Mouse (Mus musculus): ENCODE data around the gene Zfp185. TPM values are rescaled to one million over a fixed set of nuclear protein-coding genes. Genes with fewer than 3 reads are reported as not detected.

Gene Zfp185
- polyA plus RNA-seq, 1 experiment: 0.02 TPM

DNA sequence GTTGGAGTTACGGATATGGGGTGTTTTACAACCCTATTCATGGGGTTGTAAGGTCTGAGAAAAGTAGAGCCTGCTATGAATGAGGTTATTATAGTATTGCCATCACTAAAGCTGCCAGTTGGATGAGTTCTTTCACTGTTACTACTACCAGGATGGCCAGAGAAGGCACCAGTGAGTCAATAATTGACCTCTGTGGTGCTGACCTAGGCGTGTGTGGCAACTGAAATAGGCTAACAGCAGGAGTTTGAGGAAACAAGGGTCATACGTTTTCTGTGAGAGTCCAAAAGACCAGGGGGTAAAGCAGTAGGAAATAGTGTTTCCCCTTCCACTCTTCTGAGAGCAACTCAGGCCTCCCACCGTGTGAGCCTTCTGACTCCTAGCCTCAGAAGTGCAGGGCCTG lies 25.7 kb downstream of the Zfp185 start:
- TF ChIP-seq GATA1 (IDR thresholded peaks at IDR 0.05; ENCODE audit: low read length): no peak

DNA sequence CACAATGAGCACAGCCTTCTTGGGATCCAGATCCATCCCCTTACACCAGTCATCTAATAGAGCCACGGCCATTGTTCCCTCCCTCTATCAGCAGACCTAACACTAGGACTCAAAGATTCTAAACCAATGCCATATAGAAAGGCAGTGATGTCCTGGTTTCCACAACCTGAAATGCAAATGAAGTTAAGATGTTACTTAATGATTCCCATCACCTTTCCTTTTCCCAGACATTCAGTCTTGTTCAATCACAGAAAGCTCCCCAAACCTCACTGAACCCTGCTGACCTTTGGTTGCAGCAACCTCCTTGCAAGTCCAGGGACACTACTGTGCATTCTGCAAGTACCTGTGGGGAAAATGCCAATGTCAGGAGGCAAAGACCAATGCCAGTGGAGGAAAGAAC lies 49.9 kb downstream of the Zfp185 start, which contains the start of gene Pnma5:
Gene Pnma5, minus strand, starts transcription at position 101 of the 400 bp plus-strand sequence.
- TF ChIP-seq GATA1 (IDR thresholded peaks at IDR 0.05; ENCODE audit: low read length): no peak

DNA sequence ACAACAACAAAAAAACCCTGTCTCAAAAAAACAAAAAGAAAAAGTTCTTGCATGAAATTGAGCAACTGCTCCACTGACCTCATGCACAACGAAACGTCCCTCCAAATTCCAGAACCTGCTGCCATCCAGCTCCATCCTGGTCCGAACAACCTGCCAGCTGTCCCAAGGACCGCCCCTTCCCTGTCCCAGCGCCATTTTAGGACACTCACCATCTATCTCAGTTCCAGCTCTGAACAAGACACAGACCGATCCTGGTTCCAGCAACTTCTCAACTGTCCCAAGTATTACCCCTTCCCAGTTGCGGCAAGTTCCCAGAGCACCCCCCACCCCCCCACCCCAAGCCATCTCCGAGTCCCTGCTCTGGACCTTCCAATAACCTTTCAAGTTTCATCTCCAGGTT lies 51.7 kb downstream of the Zfp185 start:
- no peak for TF ChIP-seq GATA1 (IDR thresholded peaks at IDR 0.05; ENCODE audit: low read length)

DNA sequence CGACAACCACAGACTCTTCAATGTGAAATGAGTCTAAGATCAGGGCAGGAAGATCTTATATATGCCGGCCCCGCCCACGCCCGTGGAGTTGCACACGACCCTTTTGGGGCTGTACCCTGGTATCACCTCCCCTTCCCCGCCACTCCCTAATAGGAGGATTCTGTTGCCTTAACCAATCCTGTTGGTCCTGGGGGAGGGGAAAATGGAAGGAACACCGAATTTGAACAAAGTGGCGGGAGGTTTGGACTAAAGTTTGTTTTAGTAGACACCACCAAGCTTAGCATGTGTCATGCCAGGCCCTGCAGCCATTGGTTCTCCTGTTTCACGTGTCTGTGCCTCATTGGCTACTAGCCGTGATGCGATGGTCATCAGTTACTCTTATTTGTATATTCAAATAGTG lies 52.5 kb downstream of the Zfp185 start:
- TF ChIP-seq GATA1 (IDR thresholded peaks at IDR 0.05; ENCODE audit: low read length): no peak

DNA sequence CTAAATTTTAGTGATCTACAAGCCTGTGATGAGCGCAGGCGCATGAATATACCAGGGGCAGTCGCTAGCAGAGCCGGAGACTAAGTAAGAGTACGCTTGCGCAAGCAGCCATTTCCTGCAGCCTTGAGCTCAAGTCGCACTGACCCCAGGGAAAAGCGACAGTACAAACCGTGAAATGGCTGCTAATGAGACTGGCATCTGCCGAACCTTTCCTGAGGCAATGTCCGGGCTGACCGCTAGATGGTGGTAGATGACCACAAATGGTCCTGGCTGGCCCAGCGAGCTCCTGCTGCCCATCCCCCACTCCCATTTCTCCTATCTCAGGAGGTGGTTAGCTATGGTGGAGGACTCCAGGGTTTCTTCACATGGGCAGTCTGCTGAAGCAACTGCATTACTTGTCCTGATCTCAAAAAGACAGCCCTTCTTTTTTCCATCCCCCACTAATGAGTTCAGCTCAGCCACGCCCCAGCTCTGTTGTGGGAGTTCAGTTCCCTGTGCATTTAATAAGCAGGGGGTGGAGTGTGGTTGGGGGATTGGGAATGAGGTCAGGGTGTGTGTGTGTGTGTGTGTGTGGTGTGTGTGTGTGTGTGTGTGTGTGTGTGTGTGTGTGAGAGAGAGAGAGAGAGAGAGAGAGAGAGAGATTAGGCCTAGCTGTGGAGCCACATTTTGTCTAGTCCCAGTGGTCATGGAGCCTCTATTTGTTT lies 66.9 kb downstream of the Zfp185 start:
- TF ChIP-seq GATA1 (IDR thresholded peaks at IDR 0.05; ENCODE audit: low read length): no peak

DNA sequence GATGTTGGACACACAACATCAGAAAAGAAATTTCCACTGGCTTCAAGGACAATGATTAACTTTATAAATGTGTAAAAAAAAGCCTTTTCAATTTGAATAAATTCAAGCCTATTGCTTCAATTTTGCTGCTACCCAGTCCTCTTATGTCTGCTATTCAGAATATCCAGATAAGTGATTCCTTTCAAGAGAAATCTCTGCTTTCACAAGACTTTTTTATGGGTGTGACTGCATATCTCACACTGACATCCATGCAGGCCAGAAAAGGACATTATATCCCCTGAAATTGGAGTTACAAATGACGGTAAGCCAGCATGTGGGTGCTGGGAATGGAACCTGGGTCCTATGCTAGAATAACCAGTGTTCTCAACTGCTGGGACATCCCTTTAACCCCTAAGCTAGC lies 74.4 kb downstream of the Zfp185 start:
- TF ChIP-seq GATA1 (IDR thresholded peaks at IDR 0.05; ENCODE audit: low read length): no peak

DNA sequence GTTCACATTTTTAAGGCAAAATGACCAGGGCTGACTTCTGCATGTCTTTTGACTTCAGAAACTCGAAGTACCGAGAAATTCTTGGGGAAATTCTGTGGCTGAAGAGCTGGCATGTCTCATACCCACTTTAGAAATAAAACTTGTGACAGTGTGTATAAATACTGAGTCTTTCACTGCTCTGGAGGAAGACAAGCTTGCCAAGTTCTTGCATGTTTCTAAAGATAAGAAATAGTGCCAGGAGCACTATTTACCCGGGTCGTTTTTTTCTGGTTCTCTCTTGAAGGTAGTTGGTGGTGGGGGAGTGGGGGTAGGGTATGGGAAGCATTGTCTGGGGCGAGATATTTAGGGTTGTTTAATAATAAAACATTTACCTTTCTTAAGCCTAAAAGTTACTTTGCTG lies 75.2 kb downstream of the Zfp185 start:
- no peak for TF ChIP-seq GATA1 (IDR thresholded peaks at IDR 0.05; ENCODE audit: low read length)

DNA sequence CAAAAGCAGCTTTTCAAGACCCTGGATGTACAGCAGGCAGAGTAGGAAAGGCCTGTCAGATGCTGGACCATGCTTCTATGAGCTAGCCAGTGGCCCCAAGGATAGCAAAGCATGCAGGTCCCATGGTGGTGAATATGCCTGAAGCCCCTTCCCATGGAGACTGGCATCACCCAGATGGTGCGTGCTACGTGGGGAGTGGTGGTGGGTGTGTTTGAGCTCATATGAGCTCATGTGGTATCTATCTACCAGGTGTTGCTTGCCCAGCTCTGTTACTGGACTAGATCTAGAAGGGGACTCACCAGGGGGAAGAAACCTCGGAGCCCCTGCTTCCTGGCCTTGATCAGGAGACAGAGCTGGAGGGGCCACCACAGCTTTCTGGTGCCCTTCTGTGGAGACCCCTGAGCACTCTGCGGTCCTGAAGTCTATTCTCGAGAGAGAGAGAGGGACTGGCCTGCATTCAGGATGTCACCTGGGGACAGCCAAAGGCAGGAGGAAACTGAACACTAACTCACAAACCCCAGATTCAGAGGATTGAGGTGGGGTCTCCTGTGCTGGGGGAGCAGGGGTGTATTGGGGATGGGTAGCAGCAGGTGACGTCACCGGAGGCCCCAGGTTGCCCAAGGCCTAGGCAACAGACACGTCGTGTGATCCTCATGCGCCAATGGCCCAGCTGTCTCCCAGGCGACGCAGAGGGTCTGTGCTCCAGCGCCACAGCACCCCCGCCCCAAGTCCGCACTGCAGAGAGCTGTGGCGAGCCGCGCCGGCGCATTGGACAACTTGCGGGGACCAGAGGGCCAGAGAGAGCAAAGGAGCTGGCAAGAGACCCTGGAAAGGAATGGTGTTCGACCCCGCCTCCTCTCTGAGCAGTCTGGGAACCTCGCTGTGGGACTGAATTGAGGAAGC lies 76.6 kb downstream of the Zfp185 start:
- no peak for TF ChIP-seq GATA1 (IDR thresholded peaks at IDR 0.05; ENCODE audit: low read length)

DNA sequence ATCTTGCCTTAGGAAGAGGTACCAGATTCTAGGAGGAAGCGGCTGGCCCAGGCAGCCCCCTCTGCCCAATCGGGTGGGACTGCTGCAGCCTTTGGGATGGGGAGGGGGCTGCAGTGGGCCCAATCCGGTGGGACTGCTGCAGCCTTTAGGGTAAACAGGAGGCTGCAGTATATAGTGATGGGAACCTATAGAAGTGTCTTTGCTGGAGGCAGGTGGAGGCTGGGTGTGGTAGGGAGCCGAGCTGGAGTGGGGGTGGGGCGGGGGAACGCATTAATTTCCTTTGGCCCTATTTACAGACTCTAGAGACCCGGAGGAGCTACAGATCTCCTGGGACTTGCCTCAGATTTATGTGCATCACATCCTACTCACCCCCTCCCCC lies 77.3 kb downstream of the Zfp185 start, which contains the start of gene Pnma3:
Gene Pnma3, plus strand, starts transcription at position 373 of the 379 bp plus-strand sequence.
- no peak for TF ChIP-seq GATA1 (IDR thresholded peaks at IDR 0.05; ENCODE audit: low read length)

Other genes starting within 250 kb of the Zfp185 start
- not detected in 2 replicates for gene Gabrq, start 162.2 kb upstream of the Zfp185 start, polyA plus RNA-seq (2012)
- gene Cetn2, start 68.9 kb upstream of the Zfp185 start, polyA plus RNA-seq (2012): 1.5 and 2.4 TPM in 2 replicates
- gene Nsdhl, start 68.8 kb upstream of the Zfp185 start, polyA plus RNA-seq (2012): 1.4 and 2.1 TPM in 2 replicates
- 0.03 TPM in 1 of 2 replicates, not detected in the other for gene Pnma5, start 49.8 kb downstream of the Zfp185 start, polyA plus RNA-seq (2012)
- not detected in 2 replicates for gene Pnma3, start 77.4 kb downstream of the Zfp185 start, polyA plus RNA-seq (2012)
- gene Xlr4a, start 95.1 kb downstream of the Zfp185 start, polyA plus RNA-seq (2012): not detected in 2 replicates
- gene Xlr3a, start 109.8 kb downstream of the Zfp185 start, polyA plus RNA-seq (2012): not detected in 2 replicates
- not detected in 2 replicates for gene Gm14685, start 129.7 kb downstream of the Zfp185 start, polyA plus RNA-seq (2012)
- not detected in 2 replicates for gene Xlr5b, start 161.5 kb downstream of the Zfp185 start, polyA plus RNA-seq (2012)
- not detected in 2 replicates for gene DXBay18, start 162.1 kb downstream of the Zfp185 start, polyA plus RNA-seq (2012)
- gene Spin2d, start 189.7 kb downstream of the Zfp185 start, polyA plus RNA-seq (2012): not detected in 2 replicates
- gene Xlr3b, start 204.9 kb downstream of the Zfp185 start, polyA plus RNA-seq (2012): not detected in 2 replicates
- gene Xlr4b, start 227.0 kb downstream of the Zfp185 start, polyA plus RNA-seq (2012): not detected in 2 replicates
- gene F8a, start 241.0 kb downstream of the Zfp185 start, polyA plus RNA-seq (2012): 19.2 and 21.6 TPM in 2 replicates

Data from G1E-ER4 (cell line).